Comparison of ENCODE assay signal across 13 mouse cellular contexts in the genomic region with DNA sequence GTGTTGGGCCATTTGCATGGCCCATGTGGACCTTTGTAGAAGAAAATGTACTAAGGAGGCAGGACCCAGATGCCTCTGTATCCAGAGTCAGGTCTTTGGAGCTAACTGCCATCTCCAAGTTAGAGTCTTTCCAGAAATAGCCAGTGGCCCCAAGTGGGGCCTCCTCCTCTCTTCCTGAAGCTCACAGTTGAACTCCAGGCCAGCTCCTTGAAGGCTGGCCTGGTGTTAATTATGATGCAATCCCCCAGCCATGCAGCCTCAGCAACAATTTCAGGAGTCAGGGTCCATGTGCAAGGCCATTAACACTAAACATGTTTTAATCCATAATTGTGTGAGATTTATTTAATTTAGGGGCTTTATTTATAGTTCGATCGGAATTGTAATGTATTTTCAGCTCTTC.
"Had no signal": no experiment of that assay in that cellular context is flagged by ENCODE, and none has a peak within 500 bp of the region (broad histone marks: within the 10 kb centered on the region; RNA-seq: fewer than 3 reads in every experiment).

No protein-coding gene starts in this region.

- H3K27me3 ChIP-seq: kidney, embryonic 15.5 days; liver, embryonic 13.5 days; lung, embryonic 15.5 days; megakaryocyte, embryonic 14.5 days; neural tube, embryonic 12.5 days had no signal

- ATAC-seq: liver, postnatal 0 days had no signal

- H3K4me1 ChIP-seq: kidney, embryonic 15.5 days; liver, embryonic 13.5 days; lung, embryonic 15.5 days; megakaryocyte, embryonic 14.5 days; midbrain, embryonic 12.5 days; neural tube, embryonic 12.5 days had no signal

- H3K36me3 ChIP-seq: kidney, embryonic 15.5 days; liver, embryonic 13.5 days; lung, embryonic 15.5 days; midbrain, embryonic 12.5 days; neural tube, embryonic 12.5 days had no signal

- H3K4me2 ChIP-seq: kidney, embryonic 15.5 days; liver, embryonic 13.5 days; lung, embryonic 15.5 days; midbrain, embryonic 12.5 days; neural tube, embryonic 12.5 days had no signal

- H3K27ac ChIP-seq: kidney, embryonic 15.5 days; liver, embryonic 13.5 days; lung, embryonic 15.5 days; macrophage; midbrain, embryonic 12.5 days; neural tube, embryonic 12.5 days had no signal

- H3K4me3 ChIP-seq: kidney, embryonic 15.5 days; liver, embryonic 13.5 days; lung, embryonic 15.5 days; megakaryocyte, embryonic 14.5 days; midbrain, embryonic 12.5 days; neural tube, embryonic 12.5 days had no signal

- DNase-seq: kidney, postnatal 14 days; left cerebral cortex, postnatal 4 days; liver; liver, embryonic 13.5 days; liver, postnatal 0 days; lung, postnatal 14 days; thymus, postnatal 4 days had no signal

- H3K9me3 ChIP-seq: kidney, embryonic 15.5 days; liver, embryonic 13.5 days; lung, embryonic 15.5 days; megakaryocyte, embryonic 14.5 days; midbrain, embryonic 12.5 days; neural tube, embryonic 12.5 days had no signal

- H3K9ac ChIP-seq: kidney, embryonic 15.5 days; liver, embryonic 13.5 days; liver, postnatal 0 days; lung, embryonic 15.5 days; midbrain, embryonic 12.5 days; neural tube, embryonic 12.5 days had no signal
